Mouse (Mus musculus) cerebellum, postnatal 25 days (tissue): ENCODE measurements at regions not wholly inside any gene's neighbourhood (a gene's known extent, or its start where the extent isn't known, plus 50 kb on each side); places are given as distances from the start of the nearest gene placed in this dataset.
"Not testable (repeated sequence)": the region's sequence is repeated elsewhere in the genome, so short reads cannot be mapped to it uniquely, and the experiment has no call there.

Experiments
- DNase-seq, 2 experiments: peaks; one replicate each; pipeline ENCODE4 v3.0.0; 2021; ENCODE audit warnings: mixed read lengths in 2 of 2

DNA sequence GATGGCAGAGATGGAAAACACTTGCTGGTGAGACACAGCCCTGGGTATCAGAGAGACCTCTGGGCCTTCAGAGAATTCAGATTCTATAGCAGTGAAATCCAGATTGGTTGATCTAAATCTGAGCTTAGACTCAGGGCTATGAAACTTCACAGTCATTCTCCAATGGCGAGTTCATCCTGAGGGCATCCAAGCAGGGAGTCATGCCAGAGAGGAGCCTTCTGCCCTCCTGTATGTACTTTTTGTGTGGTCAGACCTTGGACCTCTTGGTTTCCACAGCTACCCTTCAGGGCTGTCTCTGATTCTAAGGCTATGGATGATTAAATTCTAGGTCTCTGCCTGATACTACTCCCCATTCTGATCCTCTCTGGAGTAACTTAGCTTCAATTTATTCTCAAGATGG is 122.0 kb upstream of the Mettl15 start:
- DNase-seq, result no peak

GRCm38 (mm10) chr2:109404262-109404661 is 123.7 kb upstream of the Mettl15 start:
- no peak for DNase-seq

DNA sequence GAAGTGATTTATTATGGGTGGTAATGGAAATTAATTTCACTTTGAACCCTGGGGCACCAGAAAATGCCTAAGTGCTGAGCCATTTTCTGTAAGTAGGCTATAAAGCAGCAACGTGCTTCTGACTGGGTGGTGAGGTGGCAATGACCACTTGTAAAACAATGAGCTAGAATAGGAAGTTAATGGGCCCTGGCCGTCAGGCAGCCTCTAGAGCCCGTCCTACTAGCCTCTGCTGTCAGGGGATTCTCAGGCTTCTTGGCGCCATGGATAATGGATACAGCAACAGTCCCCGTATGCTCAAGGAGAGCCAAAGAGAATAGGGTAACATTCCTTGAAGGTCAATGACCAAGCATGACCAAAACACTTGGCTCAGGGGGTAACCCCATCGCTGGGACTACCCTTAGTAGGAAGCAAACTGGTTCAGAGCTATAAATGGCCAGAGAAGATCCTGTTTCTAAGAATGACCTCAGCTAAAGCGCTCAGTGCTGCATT is 126.1 kb upstream of the Mettl15 start:
- DNase-seq, result no peak

DNA sequence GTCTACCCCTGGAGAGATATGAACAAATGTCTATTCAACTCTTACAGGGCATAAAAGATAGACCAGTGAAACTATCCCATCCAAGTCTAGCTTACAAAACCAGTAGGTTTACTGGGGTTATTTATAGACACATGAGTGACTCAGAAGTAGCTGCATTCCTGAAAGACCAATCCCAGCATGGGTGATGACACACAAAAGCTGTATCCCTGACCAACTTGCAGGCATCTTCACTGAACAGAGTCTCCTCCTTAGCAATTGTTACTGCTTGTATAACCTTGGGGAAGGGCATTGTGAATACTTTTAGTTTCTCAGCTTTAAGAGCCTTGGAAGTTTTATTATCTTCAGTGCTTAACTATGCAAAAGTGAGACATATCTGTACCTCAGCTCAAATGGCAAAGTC is 139.6 kb upstream of the Mettl15 start:
- DNase-seq, result no peak

GRCm38 (mm10) chr2:109431183-109431582 is 150.6 kb upstream of the Mettl15 start:
- DNase-seq, result no peak

GRCm38 (mm10) chr2:109442551-109443120 is 162.1 kb upstream of the Mettl15 start:
- no peak for DNase-seq

GRCm38 (mm10) chr2:109443521-109444066 is 163.0 kb upstream of the Mettl15 start:
- DNase-seq, result no peak

- not testable (repeated sequence) for DNase-seq
These were observed 181.7 kb upstream of the Mettl15 start for GRCm38 (mm10) chr2:109462246-109462645.

DNA sequence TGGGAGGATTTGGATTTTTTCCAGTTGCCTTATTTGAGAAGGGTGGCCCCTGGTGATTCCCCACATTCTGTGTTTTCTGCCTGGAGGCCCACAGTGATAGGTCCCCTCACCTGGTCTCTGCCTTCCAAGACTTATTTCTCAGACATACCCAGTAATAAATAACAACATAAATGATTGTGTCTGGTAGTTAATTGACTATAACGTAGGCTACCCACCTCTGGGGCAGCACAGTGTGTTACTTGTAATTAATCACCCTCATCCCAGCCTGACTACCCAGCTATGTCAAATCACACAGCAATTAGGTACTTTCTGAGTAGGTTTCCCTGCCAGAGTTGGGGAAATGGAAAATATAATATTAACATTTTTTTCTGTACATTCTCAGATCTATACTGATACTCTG is 190.2 kb upstream of the Bdnf start:
- no peak for DNase-seq

DNA sequence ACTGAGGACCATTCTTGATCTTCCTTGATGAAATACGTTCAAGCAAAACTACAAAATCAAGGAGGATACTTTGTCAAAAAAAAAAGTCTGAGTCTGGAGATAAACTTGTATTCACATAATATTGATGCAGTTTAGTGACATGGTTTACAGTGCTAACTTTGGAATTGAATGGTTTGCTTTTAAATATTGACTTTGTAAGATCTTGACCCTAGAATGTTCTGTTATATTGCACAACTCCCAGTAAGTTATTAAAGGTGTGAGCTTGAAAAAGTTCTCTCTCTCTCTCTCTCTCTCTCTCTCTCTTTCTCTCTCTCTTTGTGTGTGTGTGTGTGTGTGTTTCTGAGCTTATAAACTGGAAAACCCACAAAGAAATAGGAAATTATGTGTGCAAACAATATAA is 186.9 kb upstream of the Bdnf start:
- no peak for DNase-seq

DNA sequence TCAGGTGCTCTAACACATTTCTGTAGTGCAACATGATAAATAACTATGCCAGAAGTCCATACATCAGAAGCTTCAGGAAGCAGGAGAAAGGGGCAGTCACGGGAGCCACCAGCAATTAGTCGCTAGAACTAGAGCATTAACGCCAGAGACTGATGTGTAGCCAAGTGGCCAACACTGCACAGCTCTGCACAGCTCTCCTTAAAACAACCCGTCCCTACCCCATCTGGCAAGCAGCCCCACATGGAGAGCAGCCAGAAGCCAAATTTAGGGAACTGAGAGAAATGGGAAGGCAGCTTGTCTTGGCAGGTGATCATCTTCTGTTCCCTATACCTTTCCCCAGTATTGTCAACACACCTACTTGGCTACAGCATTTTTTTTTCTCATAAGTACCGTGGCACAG is 172.3 kb upstream of the Bdnf start:
- peak; percentile 75 to 79 for DNase-seq

DNA sequence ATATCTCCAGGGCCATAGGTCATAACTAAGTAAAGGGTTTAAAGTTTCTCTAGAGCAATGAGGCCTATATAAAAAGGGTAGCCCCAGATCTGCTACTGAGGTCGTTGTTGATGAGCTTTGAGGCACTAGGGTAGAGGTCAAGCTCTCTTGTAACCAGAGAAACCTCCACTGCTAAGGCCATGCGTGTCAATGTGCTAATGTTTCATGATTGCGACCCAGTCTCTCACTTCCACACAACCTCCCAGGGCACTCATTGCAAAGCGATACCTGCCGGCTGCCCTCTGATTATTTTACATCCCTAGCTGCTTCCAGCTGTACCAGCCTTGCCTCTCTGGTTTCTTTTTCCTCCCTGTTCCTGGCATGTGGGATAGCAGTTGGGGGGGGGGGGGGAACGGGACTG is 169.6 kb upstream of the Bdnf start:
- DNase-seq, result no peak

GRCm38 (mm10) chr2:109510070-109510979 is 164.2 kb upstream of the Bdnf start:
- DNase-seq, result no peak

- DNase-seq, result no peak
These were observed 163.4 kb upstream of the Bdnf start for GRCm38 (mm10) chr2:109511142-109511541.

DNA sequence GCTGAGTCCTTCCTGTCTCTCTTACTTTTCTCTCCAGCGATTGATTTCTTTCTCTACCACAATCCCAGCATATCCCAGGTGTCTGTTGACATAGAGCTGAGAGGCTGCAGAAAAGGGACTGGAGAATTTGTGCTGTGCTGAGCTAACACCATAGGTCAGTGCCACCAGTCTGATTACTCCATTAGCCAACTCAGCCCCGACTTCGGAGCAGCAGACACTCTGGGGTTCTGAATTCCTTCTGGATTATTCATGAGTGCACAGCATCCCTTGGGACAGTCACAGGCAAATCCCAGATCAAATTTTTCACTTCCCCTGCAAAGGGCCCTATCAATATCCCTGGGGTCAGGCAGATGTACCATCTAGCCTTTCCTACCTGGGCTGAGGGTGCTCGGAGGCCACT is 155.2 kb upstream of the Bdnf start:
- DNase-seq, result no peak

GRCm38 (mm10) chr2:109520471-109520870 is 154.0 kb upstream of the Bdnf start:
- no peak for DNase-seq

- no peak for DNase-seq
These were observed 135.0 kb upstream of the Bdnf start for GRCm38 (mm10) chr2:109539519-109539918.

DNA sequence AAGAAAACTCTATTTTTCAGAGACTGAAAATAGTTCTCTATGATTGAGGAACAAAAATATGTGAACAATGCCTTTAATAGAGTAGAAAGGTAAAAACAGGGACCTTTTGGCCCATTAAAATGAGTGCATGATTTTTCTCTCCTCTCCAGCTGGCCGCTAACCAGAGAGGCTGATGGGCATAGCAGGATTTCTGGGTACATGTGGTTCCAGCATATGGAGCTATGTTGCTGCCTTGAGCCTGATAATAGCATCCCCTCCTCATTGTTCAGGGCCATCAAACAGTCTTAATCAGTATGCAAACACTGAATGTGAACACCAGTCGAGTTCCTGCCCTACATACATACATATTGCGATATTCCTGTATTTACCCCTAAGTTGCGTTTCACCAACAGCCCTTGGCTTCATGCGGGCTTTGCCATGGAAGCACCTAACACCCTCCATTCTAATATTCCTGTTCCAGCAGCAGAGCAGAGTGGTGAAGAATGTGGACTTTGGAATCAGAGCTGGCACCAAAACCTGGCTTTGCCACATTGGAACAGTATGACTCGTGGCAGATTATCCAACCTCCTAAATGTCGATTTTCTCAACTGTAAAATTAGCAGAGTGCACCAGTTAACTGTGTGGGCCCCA is 127.9 kb upstream of the Bdnf start:
- DNase-seq, result peak; percentile 79 to 86

- no peak for DNase-seq
These were observed 119.9 kb upstream of the Bdnf start for GRCm38 (mm10) chr2:109554644-109555043.

DNA sequence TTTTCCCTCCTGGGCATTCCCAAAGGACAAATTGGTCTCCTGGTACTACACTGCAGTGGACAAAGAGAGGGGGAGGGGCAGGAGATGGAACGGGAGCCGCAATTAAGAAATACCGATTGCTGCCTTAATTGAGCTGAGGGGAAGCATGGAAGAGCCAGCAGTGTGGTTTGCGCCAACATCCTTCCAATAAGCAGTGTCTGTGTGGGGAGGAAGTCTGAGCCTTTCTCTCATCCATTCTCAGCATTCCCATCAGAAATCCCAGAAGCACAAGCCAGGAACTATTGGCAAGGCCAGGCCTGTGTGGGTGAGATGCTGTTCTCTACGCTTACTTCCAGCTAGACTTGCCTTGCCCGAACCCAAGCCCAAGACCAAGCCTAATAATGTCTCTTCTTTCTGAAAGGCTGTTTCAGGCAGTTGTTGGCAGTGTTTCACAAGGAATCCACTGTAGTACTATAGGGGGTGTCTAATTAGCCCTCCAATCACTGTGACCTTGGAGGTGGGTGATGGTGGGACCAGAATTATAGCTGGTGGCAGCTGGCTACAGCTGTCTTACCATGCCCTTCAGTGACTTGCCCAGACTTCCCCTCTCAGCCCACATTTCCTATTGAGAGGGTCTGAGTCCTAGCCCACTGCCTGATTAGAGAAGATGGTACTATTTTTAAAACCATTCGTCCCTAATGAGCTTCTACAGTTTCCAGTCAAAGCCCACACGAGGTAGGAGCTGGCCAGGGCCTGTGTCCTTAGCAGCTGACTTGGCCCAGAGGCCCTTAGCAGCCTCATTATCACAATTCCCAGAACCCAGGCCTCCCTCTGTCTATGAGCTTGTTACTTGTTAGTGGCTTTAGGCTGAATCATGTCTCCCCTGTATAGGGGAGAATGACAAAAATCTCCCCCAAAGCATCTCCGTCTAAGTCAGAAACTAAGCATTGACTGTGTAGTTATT is 115.1 kb upstream of the Bdnf start:
- DNase-seq, result no peak

DNA sequence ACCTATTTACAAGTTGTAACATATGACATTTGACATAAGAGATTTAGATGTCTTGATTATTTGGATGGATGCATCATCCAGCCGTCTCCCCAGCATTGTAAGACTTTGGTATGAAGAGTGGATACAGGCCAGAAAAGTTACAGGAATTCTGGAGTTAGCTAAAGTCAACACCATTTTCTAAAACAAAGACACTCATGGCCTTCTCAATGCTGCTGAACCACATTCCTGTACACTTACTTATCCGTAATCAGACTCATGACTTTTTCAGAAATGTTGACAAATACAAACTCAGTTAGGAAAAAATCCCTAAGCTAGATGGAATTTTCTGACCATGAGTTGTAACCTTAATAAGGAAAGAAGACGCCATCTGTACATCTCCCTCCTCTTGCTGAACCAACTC is 111.5 kb upstream of the Bdnf start:
- DNase-seq, result no peak

DNA sequence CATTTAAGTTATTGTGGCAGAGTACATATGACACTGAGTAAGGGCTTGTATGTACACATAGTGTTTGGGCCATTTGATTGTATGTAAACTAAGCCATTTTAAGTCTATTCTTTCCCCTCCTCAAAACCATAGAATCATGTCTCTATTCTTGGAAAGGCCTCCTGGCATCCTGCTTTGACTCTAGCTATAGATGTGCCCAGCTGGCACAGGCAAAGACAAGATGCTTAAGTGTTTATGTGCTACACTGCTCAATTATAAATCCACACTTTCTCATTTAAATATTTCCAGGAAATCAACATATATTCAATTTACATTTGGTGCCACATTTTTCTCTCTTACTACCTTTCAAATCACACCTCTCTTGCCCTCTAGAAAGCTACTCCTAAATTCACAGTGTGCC is 97.6 kb upstream of the Bdnf start:
- no peak for DNase-seq
